Mouse (Mus musculus): ENCODE data around the gene Srrm1. TPM values are rescaled to one million over a fixed set of nuclear protein-coding genes. Genes with fewer than 3 reads are reported as not detected.

The Srrm1 gene
- total RNA-seq (2014; fragmentation: Nextera tagmentation) = 565 and 602 TPM in 2 replicates
- 76.2 and 98.8 TPM in 2 replicates for total RNA-seq (2017)
- polyA plus RNA-seq (2012) = 612 and 700 TPM in 2 replicates

DNA sequence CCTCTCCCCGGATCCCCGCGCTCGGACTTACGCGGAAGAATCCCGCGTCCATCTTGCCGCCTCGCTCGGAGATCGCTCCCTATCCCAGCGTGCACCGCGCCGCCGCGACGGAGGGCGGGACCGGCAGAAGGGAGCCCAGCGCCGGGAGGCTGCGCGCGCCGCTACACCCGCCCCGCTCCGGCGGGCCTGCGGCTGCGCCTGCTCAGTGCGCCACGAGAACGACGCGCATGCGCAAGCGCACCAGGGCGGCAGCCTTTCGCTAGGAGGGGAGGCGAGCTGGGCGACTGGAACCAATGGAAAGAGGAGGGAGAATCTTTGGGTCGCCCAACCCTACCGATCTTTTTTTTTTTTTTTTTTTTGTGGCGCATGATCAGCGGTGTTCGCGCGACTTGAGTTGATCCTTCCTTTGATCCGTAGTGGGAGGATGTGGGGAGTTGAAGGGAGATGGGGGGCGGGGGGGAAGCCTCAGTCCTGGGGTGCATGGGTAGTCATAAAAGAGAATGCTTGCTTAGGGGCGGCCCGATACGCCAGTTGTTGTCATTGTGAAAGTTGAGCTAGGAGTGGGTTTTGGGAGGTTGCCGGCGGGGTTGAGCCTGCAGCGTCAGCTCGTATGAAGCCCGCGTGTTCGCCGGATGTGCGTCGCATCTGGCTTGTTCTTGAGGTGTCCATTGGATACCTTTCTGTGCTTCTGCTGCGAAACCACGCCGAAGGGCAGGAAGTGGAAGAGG lies at the start of gene Srrm1:
Gene Srrm1 (minus strand): TSS at position 256 of the 728 bp plus-strand sequence.
- Histone ChIP-seq H3K36me3 (replicated peaks) (peaks cover 28% of the 10 kb centered on the region), H3K4me3 (ENCODE audit: low read depth, low read length) (peak within 1 kb of the TSS; percentile 83), H3K4me1 (ENCODE audit: insufficient read depth, low read depth, low read length) (peaks cover 37% of the 10 kb centered on the region), H3K9me3 (replicated peaks) (no peaks in the 10 kb centered on the region), H3K27me3 (ENCODE audit: insufficient read depth, low read length) (peaks cover 4% of the 10 kb centered on the region; the same call in 1 of the 2 replicates)
- ATAC-seq (ENCODE audit: extremely low read depth, insufficient number of reproducible peaks, low FRiP score, poor library complexity, severe bottlenecking) (peak; percentile 81), DNase-seq (ENCODE audit: low spot score) (peak; percentile 92)
- TF ChIP-seq POLR2AphosphoS5 (IDR thresholded peaks at IDR 0.05; ENCODE audit: insufficient replicate concordance, low read depth, low read length) = 0 out of 2 replicates have a peak, but pooled peaks have one; percentile 58
- no peak for TF ChIP-seq CTCF (IDR thresholded peaks at IDR 0.05; ENCODE audit: low read depth, low read length)
- no peak for TF ChIP-seq TAL1 (conservative IDR thresholded peaks at IDR 0.05; ENCODE audit: low read depth, low read length)
- no peak for TF ChIP-seq GATA2 (IDR thresholded peaks at IDR 0.05; ENCODE audit: borderline replicate concordance, low read depth, low read length)

DNA sequence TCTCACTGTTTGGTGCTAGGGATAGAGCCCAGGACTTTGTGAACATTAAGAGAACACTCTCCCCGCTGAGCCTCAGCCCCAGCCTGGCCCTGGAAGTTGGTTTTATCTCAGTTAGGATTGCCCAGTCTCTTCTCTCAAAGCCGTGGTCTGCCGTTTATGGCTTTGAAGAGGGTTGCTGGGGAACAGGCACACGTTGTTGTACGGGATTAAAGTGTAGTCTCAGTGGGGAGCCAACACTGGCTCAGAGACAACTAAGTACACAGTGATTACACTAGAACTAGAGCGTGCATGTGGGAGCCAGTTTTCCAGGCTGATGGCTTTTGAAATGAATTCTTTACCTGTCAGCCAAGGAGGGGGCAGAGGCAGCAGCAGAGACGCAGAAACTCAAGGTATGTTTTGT lies 48.8 kb upstream of the Srrm1 start:
- Histone ChIP-seq H3K4me3 (ENCODE audit: low read depth, low read length) (no peak overlapping the region), H3K36me3 (replicated peaks) (no peaks in the 10 kb centered on the region), H3K9me3 (replicated peaks) (no peaks in the 10 kb centered on the region), H3K27me3 (ENCODE audit: insufficient read depth, low read length) (peaks cover 8% of the 10 kb centered on the region; the same call in 1 of the 2 replicates), H3K4me1 (ENCODE audit: insufficient read depth, low read depth, low read length) (peaks cover 3% of the 10 kb centered on the region; the same call in 1 of the 2 replicates)
- no peak for TF ChIP-seq POLR2AphosphoS5 (IDR thresholded peaks at IDR 0.05; ENCODE audit: insufficient replicate concordance, low read depth, low read length)
- no peak for TF ChIP-seq GATA1 (IDR thresholded peaks at IDR 0.05; ENCODE audit: borderline replicate concordance, low read length)
- no peak for TF ChIP-seq TAL1 (conservative IDR thresholded peaks at IDR 0.05; ENCODE audit: low read depth, low read length)
- TF ChIP-seq GATA2 (IDR thresholded peaks at IDR 0.05; ENCODE audit: borderline replicate concordance, low read depth, low read length) = no peak
- no peak for TF ChIP-seq CTCF (IDR thresholded peaks at IDR 0.05; ENCODE audit: low read depth, low read length)
- no peak for DNase-seq (ENCODE audit: low spot score)
- ATAC-seq (ENCODE audit: extremely low read depth, insufficient number of reproducible peaks, low FRiP score, poor library complexity, severe bottlenecking) = no peak

DNA sequence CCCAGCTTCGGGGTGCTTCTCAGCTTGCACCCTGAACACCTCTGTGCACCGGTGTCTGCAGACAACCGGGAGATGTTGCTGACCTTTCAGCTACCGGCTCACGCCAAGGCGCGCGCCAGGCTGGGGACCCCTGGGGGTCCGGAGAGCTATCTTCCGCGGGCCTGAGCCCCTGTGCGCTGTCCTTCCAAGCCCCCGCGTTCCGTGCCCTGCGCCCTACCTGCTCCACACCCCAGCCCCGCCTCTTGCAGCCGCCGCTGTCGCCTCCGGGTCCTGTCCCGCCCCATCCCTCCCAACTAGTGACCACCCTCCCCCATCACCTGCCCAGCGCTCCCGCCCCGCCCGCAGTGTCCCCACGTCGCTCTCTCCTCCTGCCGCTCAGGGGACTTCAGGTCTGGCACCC lies 44.9 kb upstream of the Srrm1 start, which contains the start of gene Ncmap:
Gene Ncmap (minus strand): TSS at position 237 of the 400 bp plus-strand sequence.
- Histone ChIP-seq H3K4me1 (ENCODE audit: insufficient read depth, low read depth, low read length) (no peaks in the 10 kb centered on the region), H3K4me3 (ENCODE audit: low read depth, low read length) (no peak within 1 kb of the TSS), H3K27me3 (ENCODE audit: insufficient read depth, low read length) (peaks cover 8% of the 10 kb centered on the region; the same call in 1 of the 2 replicates), H3K36me3 (replicated peaks) (no peaks in the 10 kb centered on the region), H3K9me3 (replicated peaks) (no peaks in the 10 kb centered on the region; the same call in 1 of the 2 replicates)
- DNase-seq (ENCODE audit: low spot score) (no peak), ATAC-seq (ENCODE audit: extremely low read depth, insufficient number of reproducible peaks, low FRiP score, poor library complexity, severe bottlenecking) (no peak)
- TF ChIP-seq GATA1 (IDR thresholded peaks at IDR 0.05; ENCODE audit: borderline replicate concordance, low read length) (no peak), GATA2 (IDR thresholded peaks at IDR 0.05; ENCODE audit: borderline replicate concordance, low read depth, low read length) (no peak), CTCF (IDR thresholded peaks at IDR 0.05; ENCODE audit: low read depth, low read length) (no peak), TAL1 (conservative IDR thresholded peaks at IDR 0.05; ENCODE audit: low read depth, low read length) (no peak), POLR2AphosphoS5 (IDR thresholded peaks at IDR 0.05; ENCODE audit: insufficient replicate concordance, low read depth, low read length) (no peak)

DNA sequence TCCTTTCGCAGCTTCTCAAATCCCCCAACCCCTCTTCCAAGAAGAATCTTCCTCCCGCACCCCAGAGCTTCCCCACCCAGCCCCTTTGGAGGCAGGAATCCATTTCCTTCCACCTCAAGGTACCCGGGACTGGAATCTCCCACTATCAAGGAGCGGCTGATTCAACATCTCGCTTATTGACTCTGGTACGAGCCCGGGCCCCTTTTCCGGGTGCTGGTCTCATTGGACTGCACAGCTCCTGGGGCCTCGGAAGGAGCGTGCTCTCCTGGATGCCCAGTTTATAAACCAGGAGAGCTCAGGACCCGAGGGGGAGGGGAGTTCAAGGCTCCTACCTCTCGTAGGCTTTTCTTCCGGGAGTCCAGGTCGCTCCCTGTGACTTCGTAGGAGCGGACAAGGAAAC lies 44.4 kb upstream of the Srrm1 start:
- no peaks in the 10 kb centered on the region for H3K4me1 ChIP-seq (ENCODE audit: insufficient read depth, low read depth, low read length)
- no peaks in the 10 kb centered on the region for H3K36me3 ChIP-seq (replicated peaks)
- DNase-seq (ENCODE audit: low spot score) = no peak
- no peak for TF ChIP-seq GATA1 (IDR thresholded peaks at IDR 0.05; ENCODE audit: borderline replicate concordance, low read length)
- no peak for TF ChIP-seq CTCF (IDR thresholded peaks at IDR 0.05; ENCODE audit: low read depth, low read length)
- TF ChIP-seq TAL1 (conservative IDR thresholded peaks at IDR 0.05; ENCODE audit: low read depth, low read length) = no peak
- no peak for TF ChIP-seq GATA2 (IDR thresholded peaks at IDR 0.05; ENCODE audit: borderline replicate concordance, low read depth, low read length)
- TF ChIP-seq POLR2AphosphoS5 (IDR thresholded peaks at IDR 0.05; ENCODE audit: insufficient replicate concordance, low read depth, low read length) = no peak
- H3K9me3 ChIP-seq (replicated peaks) = no peaks in the 10 kb centered on the region; the same call in 1 of the 2 replicates
- H3K4me3 ChIP-seq (ENCODE audit: low read depth, low read length) = no peak overlapping the region
- ATAC-seq (ENCODE audit: extremely low read depth, insufficient number of reproducible peaks, low FRiP score, poor library complexity, severe bottlenecking) = no peak
- peaks cover 6% of the 10 kb centered on the region; the same call in 1 of the 2 replicates for H3K27me3 ChIP-seq (ENCODE audit: insufficient read depth, low read length)

DNA sequence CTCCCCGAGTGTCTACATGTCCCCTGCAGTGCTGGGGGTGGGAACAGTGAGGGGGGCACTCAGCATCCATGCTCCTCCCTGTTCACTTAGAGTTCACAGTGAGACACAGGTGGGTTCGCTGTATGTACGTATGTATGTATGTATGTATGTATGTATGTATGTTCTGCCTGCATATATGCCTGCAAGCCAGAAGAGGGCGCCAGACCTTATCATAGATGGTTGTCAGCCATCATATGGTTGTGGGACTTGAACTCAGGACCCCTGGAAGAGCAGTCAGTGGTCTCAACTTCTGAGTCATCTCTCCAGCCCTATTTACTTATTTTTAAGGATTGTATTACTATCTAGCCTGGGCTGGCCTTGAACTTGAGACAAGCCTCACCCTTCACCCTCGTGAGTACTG lies 43.2 kb upstream of the Srrm1 start:
- ATAC-seq (ENCODE audit: extremely low read depth, insufficient number of reproducible peaks, low FRiP score, poor library complexity, severe bottlenecking) = no peak
- DNase-seq (ENCODE audit: low spot score) = no peak
- Histone ChIP-seq H3K9me3 (replicated peaks) (no peaks in the 10 kb centered on the region; the same call in 1 of the 2 replicates), H3K4me3 (ENCODE audit: low read depth, low read length) (no peak overlapping the region), H3K27me3 (ENCODE audit: insufficient read depth, low read length) (peaks cover 8% of the 10 kb centered on the region; the same call in 1 of the 2 replicates), H3K4me1 (ENCODE audit: insufficient read depth, low read depth, low read length) (no peaks in the 10 kb centered on the region), H3K36me3 (replicated peaks) (no peaks in the 10 kb centered on the region)
- 0 out of 2 replicates have a peak, but pooled peaks have one; percentile 4 for TF ChIP-seq CTCF (IDR thresholded peaks at IDR 0.05; ENCODE audit: low read depth, low read length)
- no peak for TF ChIP-seq TAL1 (conservative IDR thresholded peaks at IDR 0.05; ENCODE audit: low read depth, low read length)

DNA sequence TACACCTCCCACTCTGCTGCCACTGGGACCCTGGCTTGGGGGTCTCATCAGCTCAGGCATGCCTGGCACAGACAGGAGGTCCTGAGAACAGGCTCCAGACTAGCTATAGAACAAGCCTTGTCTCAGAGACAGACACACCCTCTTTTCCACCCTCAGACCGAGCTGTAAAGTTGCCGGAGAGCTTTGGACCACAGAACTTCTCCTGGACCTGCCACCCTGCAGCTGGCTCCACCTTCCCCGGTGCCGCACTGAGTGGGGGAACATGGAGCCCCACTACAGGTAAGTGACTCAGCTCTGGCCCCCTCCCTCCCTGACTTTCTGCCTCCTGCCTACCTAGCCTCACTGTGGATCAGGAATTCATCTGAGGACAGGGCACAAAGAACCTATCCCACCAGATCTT lies 42.3 kb upstream of the Srrm1 start:
- Histone ChIP-seq H3K4me1 (ENCODE audit: insufficient read depth, low read depth, low read length) (no peaks in the 10 kb centered on the region), H3K9me3 (replicated peaks) (no peaks in the 10 kb centered on the region; the same call in 1 of the 2 replicates), H3K4me3 (ENCODE audit: low read depth, low read length) (no peak overlapping the region), H3K36me3 (replicated peaks) (no peaks in the 10 kb centered on the region), H3K27me3 (ENCODE audit: insufficient read depth, low read length) (peaks cover 11% of the 10 kb centered on the region; the same call in 1 of the 2 replicates)
- TF ChIP-seq CTCF (IDR thresholded peaks at IDR 0.05; ENCODE audit: low read depth, low read length) = no peak
- no peak for TF ChIP-seq POLR2AphosphoS5 (IDR thresholded peaks at IDR 0.05; ENCODE audit: insufficient replicate concordance, low read depth, low read length)
- no peak for TF ChIP-seq GATA2 (IDR thresholded peaks at IDR 0.05; ENCODE audit: borderline replicate concordance, low read depth, low read length)
- TF ChIP-seq TAL1 (conservative IDR thresholded peaks at IDR 0.05; ENCODE audit: low read depth, low read length) = no peak
- no peak for TF ChIP-seq GATA1 (IDR thresholded peaks at IDR 0.05; ENCODE audit: borderline replicate concordance, low read length)
- no peak for DNase-seq (ENCODE audit: low spot score)
- no peak for ATAC-seq (ENCODE audit: extremely low read depth, insufficient number of reproducible peaks, low FRiP score, poor library complexity, severe bottlenecking)
